Mouse (Mus musculus) urinary bladder, postnatal 14 days (tissue): Measurements from ENCODE around the gene Gm5129.
A peak's percentile ranks its signal among the peaks of the same experiment; 100 is the strongest.

Experiments
- DNase-seq: peaks from one replicate; pipeline ENCODE4 v3.0.0; 2021; ENCODE audit warnings: low spot score

Gene Gm5129

DNA sequence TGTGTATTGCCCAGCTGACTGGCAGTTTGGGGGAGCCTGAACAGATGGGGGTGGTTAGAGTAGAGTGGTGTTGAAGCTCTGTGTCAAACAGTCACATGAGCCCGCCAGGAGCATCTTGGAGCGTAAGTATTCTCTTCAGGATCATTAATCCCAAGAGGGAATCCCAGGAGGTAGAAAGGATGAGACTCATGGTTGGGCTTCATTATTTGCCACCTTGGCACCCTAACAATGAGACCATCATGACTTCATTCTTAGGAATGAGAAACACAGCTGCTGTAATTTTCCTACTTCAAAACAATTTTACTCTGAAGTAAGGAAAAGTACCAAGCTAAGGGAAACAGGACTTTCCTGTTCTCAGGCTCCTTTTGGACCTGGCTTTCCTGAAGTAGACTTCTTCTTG lies 10.4 kb downstream of the Gm5129 start:
- DNase-seq: no peak

GRCm38 (mm10) chr5:29721159-29721558 lies 14.6 kb downstream of the Gm5129 start:
- DNase-seq: no peak

- no peak for DNase-seq
Observed at GRCm38 (mm10) chr5:29712906-29713305, 22.8 kb downstream of the Gm5129 start.

DNA sequence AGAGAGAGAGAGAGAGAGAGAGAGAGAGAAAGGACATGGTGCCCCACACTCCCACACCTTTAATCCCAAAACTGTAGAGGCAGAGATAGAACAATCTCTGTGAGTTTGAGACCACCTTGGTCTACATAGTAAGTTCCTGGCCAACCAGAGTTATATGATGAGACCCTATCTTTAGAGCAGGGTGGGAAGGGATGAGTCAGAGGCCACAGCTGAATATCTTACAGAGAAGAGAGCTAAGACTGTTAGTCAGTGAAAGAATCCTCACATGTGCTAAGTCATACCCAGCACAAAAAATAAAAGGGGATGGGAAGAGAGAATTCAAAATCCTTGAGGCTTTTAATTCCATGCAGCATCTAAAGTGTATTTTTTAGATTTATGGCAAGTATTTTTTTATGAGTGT lies 24.1 kb downstream of the Gm5129 start:
- DNase-seq: no peak

GRCm38 (mm10) chr5:29708258-29708657 lies 27.5 kb downstream of the Gm5129 start:
- DNase-seq: no peak

GRCm38 (mm10) chr5:29707241-29707640 lies 28.5 kb downstream of the Gm5129 start:
- DNase-seq: no peak

GRCm38 (mm10) chr5:29699520-29700202 lies 36.1 kb downstream of the Gm5129 start:
- peak; percentile 56 for DNase-seq

GRCm38 (mm10) chr5:29698493-29698892 lies 37.2 kb downstream of the Gm5129 start:
- peak; percentile 31 for DNase-seq

DNA sequence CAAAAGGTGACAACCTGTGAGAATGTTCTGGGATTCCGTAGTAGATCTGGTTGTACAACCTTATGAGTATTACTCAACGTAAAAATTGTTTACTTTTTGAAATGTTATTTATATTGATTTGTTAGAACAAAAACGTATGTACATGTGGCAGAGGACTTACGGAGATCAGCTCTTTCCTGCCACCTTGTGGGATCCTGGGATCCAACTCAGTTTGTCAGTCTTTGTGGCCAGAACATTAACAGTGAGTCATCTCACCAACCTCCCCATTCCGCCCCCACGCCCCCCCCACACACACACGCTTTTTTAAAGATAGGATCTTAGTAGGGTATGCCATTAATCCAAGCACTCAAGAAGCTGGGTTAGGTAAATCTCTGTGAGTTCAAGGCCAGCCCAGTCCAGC lies 47.4 kb downstream of the Gm5129 start:
- DNase-seq: no peak

DNA sequence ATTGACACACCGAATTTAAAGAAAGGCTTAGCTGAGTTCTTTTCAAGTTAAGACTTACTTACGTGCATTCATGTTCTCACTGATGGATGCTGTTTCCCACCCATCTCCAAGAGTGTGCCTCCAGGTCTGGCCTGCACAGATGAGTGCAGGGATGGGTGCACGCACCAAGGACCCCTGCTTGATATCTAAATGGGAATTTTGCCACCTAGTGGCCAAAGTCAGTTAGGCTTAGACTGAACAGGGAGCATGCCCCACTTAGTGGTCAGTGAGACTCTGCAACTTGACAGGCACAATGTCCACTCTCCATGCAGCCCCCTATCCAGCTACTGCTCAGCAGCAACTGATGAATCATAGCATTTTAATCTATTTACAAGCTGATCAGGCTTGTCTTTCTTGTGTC lies 48.1 kb downstream of the Gm5129 start:
- peak; percentile 28 for DNase-seq
